8 mouse cellular contexts compared by ENCODE assay signal in genomic region chr10:80264341-80265148, GRCm38 (mm10). TPM values are rescaled to one million over a fixed set of nuclear protein-coding genes. Genes with fewer than 3 reads are reported as not detected.
A peak's percentile ranks its signal among the peaks of the same experiment; 100 is the strongest.
DNase-seq lines count a peak whose midpoint lies in the region; ATAC-seq and TF ChIP-seq lines count a peak whose summit lies in the region.

No protein-coding gene starts in this region.

- peak; percentile 43 for ATAC-seq in G1E (ENCODE audit: extremely low read depth, insufficient number of reproducible peaks, low FRiP score, poor library complexity, severe bottlenecking)
- peak; percentile 76 for ATAC-seq in forebrain, embryonic 16.5 days
- peak; percentile 32 for ATAC-seq in lung, embryonic 14.5 days (ENCODE audit: insufficient read depth)

- peaks cover 43% of the 10 kb centered on the region for H3K36me3 ChIP-seq in G1E (replicated peaks)
- H3K36me3 ChIP-seq in forebrain, embryonic 16.5 days (ENCODE audit: control insufficient read depth, insufficient read depth): no peaks in the 10 kb centered on the region
- peaks cover 24% of the 10 kb centered on the region for H3K36me3 ChIP-seq in lung, embryonic 14.5 days (ENCODE audit: insufficient read depth)
- 0 out of 2 replicates have a peak, but pooled peaks cover 3% of the 10 kb centered on the region for H3K36me3 ChIP-seq in thymus, adult 2 months (ENCODE audit: control insufficient read depth, insufficient read depth, low read length)

- peak; percentile 92 for TF ChIP-seq POLR2A in olfactory bulb, adult 2 months (IDR thresholded peaks at IDR 0.05; ENCODE audit: insufficient read depth, low read depth, low read length)
- TF ChIP-seq POLR2A in thymus, adult 2 months (IDR thresholded peaks at IDR 0.05; ENCODE audit: control insufficient read depth, extremely low read depth, insufficient read depth, low read length, poor library complexity): peak; percentile 79

- no peak for TF ChIP-seq CTCF in G1E (IDR thresholded peaks at IDR 0.05; ENCODE audit: low read depth, low read length)
- no peak for TF ChIP-seq CTCF in layer of hippocampus, adult 2 months (conservative IDR thresholded peaks at IDR 0.05)
- TF ChIP-seq CTCF in lung, embryonic 14.5 days (IDR thresholded peaks at IDR 0.05; ENCODE audit: low read depth): no peak
- no peak for TF ChIP-seq CTCF in olfactory bulb, adult 2 months (IDR thresholded peaks at IDR 0.05; ENCODE audit: insufficient read depth, low read depth, low read length)
- TF ChIP-seq CTCF in thymus, adult 2 months (IDR thresholded peaks at IDR 0.05; ENCODE audit: borderline replicate concordance, control insufficient read depth, extremely low read depth, insufficient read depth, low read length, poor library complexity): peak; percentile 58

- H3K27ac ChIP-seq in forebrain, embryonic 16.5 days (ENCODE audit: low read length): peak overlapping the region; percentile 55
- peak overlapping the region; percentile 99 for H3K27ac ChIP-seq in layer of hippocampus, adult 2 months
- peak overlapping the region; percentile 50 for H3K27ac ChIP-seq in lung, embryonic 14.5 days (ENCODE audit: low read depth)
- peak overlapping the region; percentile 91 for H3K27ac ChIP-seq in olfactory bulb, adult 2 months (ENCODE audit: insufficient read depth, low read depth, low read length)
- H3K27ac ChIP-seq in thymus, adult 2 months (ENCODE audit: control insufficient read depth, insufficient read depth, low read length): no peak overlapping the region

- 2% methylated on average over 79 of the region's 81 CpGs for WGBS in forebrain, embryonic 16.5 days
- 1% methylated on average over 81 of the region's 81 CpGs for WGBS in lung, embryonic 14.5 days
- under 1% methylated on average over 81 of the region's 81 CpGs for WGBS in olfactory bulb, adult 2 months
- 1% methylated on average over 81 of the region's 81 CpGs for WGBS in thymus, adult 2 months

- peak overlapping the region; percentile 83 for H3K4me3 ChIP-seq in G1E (ENCODE audit: low read depth, low read length)
- peak overlapping the region; percentile 84 for H3K4me3 ChIP-seq in forebrain, embryonic 16.5 days (replicated peaks; ENCODE audit: low read length)
- peak overlapping the region; percentile 89 for H3K4me3 ChIP-seq in layer of hippocampus, adult 2 months
- peak overlapping the region; percentile 89 for H3K4me3 ChIP-seq in lung, embryonic 14.5 days (ENCODE audit: low read depth, low read length)
- H3K4me3 ChIP-seq in olfactory bulb, adult 2 months (ENCODE audit: insufficient read depth, low read depth, low read length): peak overlapping the region; percentile 86
- H3K4me3 ChIP-seq in thymus, adult 2 months (ENCODE audit: control insufficient read depth, insufficient read depth, low read length): peak overlapping the region; percentile 76

- peak; percentile 93 for DNase-seq in G1E (ENCODE audit: low spot score)
- DNase-seq in cerebellum, adult 18-20 months: peak; percentile 98 to 100
- peak; percentile 99 for DNase-seq in heart, postnatal 36 days
- peak; percentile 98 to 99 for DNase-seq in layer of hippocampus, adult 2 months (ENCODE audit: low spot score in 2 of 2)
- DNase-seq in lung, embryonic 14.5 days: peak; percentile 100
- peak; percentile 98 for DNase-seq in thymus, adult 2 months

- peak overlapping the region; percentile 89 for H3K4me2 ChIP-seq in forebrain, embryonic 16.5 days (ENCODE audit: low read length)
- peak overlapping the region; percentile 75 for H3K4me2 ChIP-seq in lung, embryonic 14.5 days

- intact Hi-C loops in heart, postnatal 36 days (cut with DNase I): no loop called here

- H3K9ac ChIP-seq in forebrain, embryonic 16.5 days (replicated peaks; ENCODE audit: low read depth, low read length): peak overlapping the region; percentile 98
- peak overlapping the region; percentile 93 for H3K9ac ChIP-seq in lung, embryonic 14.5 days

- H3K9me3 ChIP-seq in G1E (replicated peaks): no peaks in the 10 kb centered on the region
- no peaks in the 10 kb centered on the region for H3K9me3 ChIP-seq in forebrain, embryonic 16.5 days (ENCODE audit: control insufficient read depth, low read length)
- H3K9me3 ChIP-seq in lung, embryonic 14.5 days (ENCODE audit: low read depth, low read length): no peaks in the 10 kb centered on the region

- peaks cover 76% of the 10 kb centered on the region for H3K4me1 ChIP-seq in G1E (ENCODE audit: insufficient read depth, low read depth, low read length)
- H3K4me1 ChIP-seq in forebrain, embryonic 16.5 days (replicated peaks; ENCODE audit: control insufficient read depth, insufficient read depth, low read length): peaks cover 61% of the 10 kb centered on the region
- H3K4me1 ChIP-seq in lung, embryonic 14.5 days (ENCODE audit: insufficient read depth): peaks cover 20% of the 10 kb centered on the region
- H3K4me1 ChIP-seq in olfactory bulb, adult 2 months (ENCODE audit: control insufficient read depth, insufficient read depth, low read length): peaks cover 41% of the 10 kb centered on the region
- H3K4me1 ChIP-seq in thymus, adult 2 months (replicated peaks; ENCODE audit: control insufficient read depth, insufficient read depth, low read length): peaks cover 41% of the 10 kb centered on the region

- no peaks in the 10 kb centered on the region for H3K27me3 ChIP-seq in G1E (ENCODE audit: insufficient read depth, low read length)
- H3K27me3 ChIP-seq in forebrain, embryonic 16.5 days (replicated peaks; ENCODE audit: control insufficient read depth, insufficient read depth, low read length): no peaks in the 10 kb centered on the region
- H3K27me3 ChIP-seq in lung, embryonic 14.5 days (ENCODE audit: insufficient read depth, low read length): no peaks in the 10 kb centered on the region
- H3K27me3 ChIP-seq in thymus, adult 2 months (ENCODE audit: control insufficient read depth, insufficient read depth, low read length): no peaks in the 10 kb centered on the region

RNA-seq across cellular contexts. Expression of gene Dazap1, which starts 3.3 kb away (rescaled TPM):
- total RNA-seq in G1E (2014; fragmentation: Nextera tagmentation) (191 and 194 TPM in 2 replicates), G1E (2017) (136 and 151 TPM in 2 replicates)
- polyA plus RNA-seq in G1E (2012): 533 and 565 TPM in 2 replicates
- 61.3 and 61.8 TPM in 2 replicates for polyA plus RNA-seq in forebrain, embryonic 16.5 days (2015; fragmentation: Nextera tagmentation; extraction: Ambion mirVana)
- 10 to 100 TPM; 57.7 to 58.5 TPM for total RNA-seq in heart, postnatal 36 days (2021)
- 10 to 100 TPM; 91.2 to 95.4 TPM for total RNA-seq in layer of hippocampus, adult 2 months (2021)
- 44.9 and 49.3 TPM in 2 replicates for polyA plus RNA-seq in lung, embryonic 14.5 days (2014; fragmentation: Nextera tagmentation; extraction: Ambion mirVana)
- not detected in 2 replicates for polyA plus RNA-seq in olfactory bulb, adult 2 months (2012; ENCODE audit: insufficient read depth, insufficient read length, low replicate concordance, missing spikeins)
- 134 and 166 TPM in 2 replicates for polyA plus RNA-seq in thymus, adult 2 months (2012; rRNA removed)

RNA-seq across cellular contexts. Expression of gene Gamt, which starts 3.7 kb away (rescaled TPM):
- total RNA-seq in G1E (2014; fragmentation: Nextera tagmentation) (not detected in 2 replicates), G1E (2017) (0.17 TPM in 1 of 2 replicates, not detected in the other)
- polyA plus RNA-seq in G1E (2012): 0.18 TPM in 1 of 2 replicates, not detected in the other
- polyA plus RNA-seq in forebrain, embryonic 16.5 days (2015; fragmentation: Nextera tagmentation; extraction: Ambion mirVana): 22.7 and 24.6 TPM in 2 replicates
- total RNA-seq in heart, postnatal 36 days (2021): 10 to 100 TPM in 1 of 2 experiments, 1 to 10 TPM in 1; 8.9 to 12.0 TPM
- 10 to 100 TPM; 29.8 to 33.1 TPM for total RNA-seq in layer of hippocampus, adult 2 months (2021)
- 26.8 and 29.4 TPM in 2 replicates for polyA plus RNA-seq in lung, embryonic 14.5 days (2014; fragmentation: Nextera tagmentation; extraction: Ambion mirVana)
- polyA plus RNA-seq in olfactory bulb, adult 2 months (2012; ENCODE audit: insufficient read depth, insufficient read length, low replicate concordance, missing spikeins): not detected in 2 replicates
- 6.0 and 6.4 TPM in 2 replicates for polyA plus RNA-seq in thymus, adult 2 months (2012; rRNA removed)

RNA-seq across cellular contexts. Expression of gene Ndufs7, which starts 15.6 kb away (rescaled TPM):
- total RNA-seq in G1E (2014; fragmentation: Nextera tagmentation): 246 and 251 TPM in 2 replicates
- 152 and 156 TPM in 2 replicates for total RNA-seq in G1E (2017)
- 222 and 257 TPM in 2 replicates for polyA plus RNA-seq in G1E (2012)
- polyA plus RNA-seq in forebrain, embryonic 16.5 days (2015; fragmentation: Nextera tagmentation; extraction: Ambion mirVana): 236 and 272 TPM in 2 replicates
- total RNA-seq in heart, postnatal 36 days (2021): 100 to 1,000 TPM; 962 to 997 TPM
- 100 to 1,000 TPM; 201 to 210 TPM for total RNA-seq in layer of hippocampus, adult 2 months (2021)
- polyA plus RNA-seq in lung, embryonic 14.5 days (2014; fragmentation: Nextera tagmentation; extraction: Ambion mirVana): 318 and 319 TPM in 2 replicates
- not detected in 2 replicates for polyA plus RNA-seq in olfactory bulb, adult 2 months (2012; ENCODE audit: insufficient read depth, insufficient read length, low replicate concordance, missing spikeins)
- polyA plus RNA-seq in thymus, adult 2 months (2012; rRNA removed): 531 and 647 TPM in 2 replicates

RNA-seq across cellular contexts. Expression of gene Rps15, which starts 27.7 kb away (rescaled TPM):
- total RNA-seq in G1E (2014; fragmentation: Nextera tagmentation): 2,952 and 3,110 TPM in 2 replicates
- 3,218 and 3,548 TPM in 2 replicates for total RNA-seq in G1E (2017)
- polyA plus RNA-seq in G1E (2012): 11,196 and 11,583 TPM in 2 replicates
- 531 and 538 TPM in 2 replicates for polyA plus RNA-seq in forebrain, embryonic 16.5 days (2015; fragmentation: Nextera tagmentation; extraction: Ambion mirVana)
- 100 to 1,000 TPM; 748 to 777 TPM for total RNA-seq in heart, postnatal 36 days (2021)
- total RNA-seq in layer of hippocampus, adult 2 months (2021): 100 to 1,000 TPM; 926 to 932 TPM
- polyA plus RNA-seq in lung, embryonic 14.5 days (2014; fragmentation: Nextera tagmentation; extraction: Ambion mirVana): 1,192 and 1,202 TPM in 2 replicates
- polyA plus RNA-seq in olfactory bulb, adult 2 months (2012; ENCODE audit: insufficient read depth, insufficient read length, low replicate concordance, missing spikeins): 978 TPM in 1 of 2 replicates, not detected in the other
- polyA plus RNA-seq in thymus, adult 2 months (2012; rRNA removed): 2,172 and 2,371 TPM in 2 replicates

RNA-seq across cellular contexts. Expression of gene Apc2, which starts 31.2 kb away (rescaled TPM):
- total RNA-seq in G1E (2014; fragmentation: Nextera tagmentation) (0.10 and 0.23 TPM in 2 replicates), G1E (2017) (0.06 and 0.11 TPM in 2 replicates)
- 0.02 and 0.04 TPM in 2 replicates for polyA plus RNA-seq in G1E (2012)
- polyA plus RNA-seq in forebrain, embryonic 16.5 days (2015; fragmentation: Nextera tagmentation; extraction: Ambion mirVana): 222 and 234 TPM in 2 replicates
- 1 to 10 TPM; 2.1 to 3.7 TPM for total RNA-seq in heart, postnatal 36 days (2021)
- 100 to 1,000 TPM in 1 of 2 experiments, 10 to 100 TPM in 1; 98.3 to 110 TPM for total RNA-seq in layer of hippocampus, adult 2 months (2021)
- polyA plus RNA-seq in lung, embryonic 14.5 days (2014; fragmentation: Nextera tagmentation; extraction: Ambion mirVana): 0.62 and 0.96 TPM in 2 replicates
- not detected in 2 replicates for polyA plus RNA-seq in olfactory bulb, adult 2 months (2012; ENCODE audit: insufficient read depth, insufficient read length, low replicate concordance, missing spikeins)
- 0.40 and 0.57 TPM in 2 replicates for polyA plus RNA-seq in thymus, adult 2 months (2012; rRNA removed)
